Mouse (Mus musculus): Measurements from ENCODE around the gene Rad51b.
"Not testable (repeated sequence)": the region's sequence is repeated elsewhere in the genome, so short reads cannot be mapped to it uniquely, and the experiment has no call there.

The Rad51b gene

DNA sequence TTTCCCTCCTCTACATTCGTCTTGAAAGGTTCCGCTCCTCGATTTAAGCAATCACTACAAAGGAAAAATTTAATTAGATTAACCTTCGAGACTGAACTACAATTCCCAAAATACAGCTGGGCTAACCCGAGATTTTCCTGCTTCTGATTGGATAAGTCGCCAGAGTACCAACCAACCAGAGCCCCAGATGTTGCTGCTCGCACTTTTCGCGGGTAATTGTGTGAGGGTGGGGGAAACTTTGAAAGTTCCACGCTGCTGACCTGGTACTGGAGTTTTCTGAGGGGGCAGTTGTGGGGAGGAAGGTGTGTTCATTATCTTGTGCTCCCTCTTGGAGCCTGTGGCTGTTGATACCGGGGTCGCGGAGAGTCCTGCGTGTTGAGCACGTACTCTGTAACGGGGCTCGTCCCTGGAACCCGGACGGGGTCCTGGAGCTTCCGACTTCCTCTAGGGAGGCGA lies at the start of gene Rad51b:
TSS of gene Rad51b (plus strand) at position 162 of the 456 bp plus-strand sequence.
- DNase-seq, result peak; percentile 71 to 82

DNA sequence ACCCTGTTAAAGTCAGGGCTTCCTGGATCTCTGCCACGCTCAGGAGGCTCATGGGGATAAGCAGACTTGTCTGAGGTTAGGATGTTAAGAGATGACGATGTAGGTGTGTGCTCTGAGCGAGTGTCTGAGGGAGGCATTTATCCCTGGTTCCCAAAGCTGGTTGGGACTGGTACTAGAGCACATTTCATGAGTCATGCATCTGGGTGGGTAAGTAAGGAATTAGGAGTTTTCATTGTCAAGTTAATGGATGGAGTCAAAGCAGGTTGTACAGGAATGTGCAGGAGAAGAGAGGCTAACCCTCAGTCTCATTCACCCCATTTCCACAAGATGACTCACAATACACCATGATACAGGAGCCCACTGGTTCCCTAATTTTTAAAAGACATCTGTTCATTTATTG lies 49.0 kb upstream of the Rad51b start:
- no peak for DNase-seq

- peak in 1 of 2 experiments; percentile 26 for DNase-seq
Observed at GRCm38 (mm10) chr12:79253294-79254053, 43.6 kb upstream of the Rad51b start.

- no peak for DNase-seq
Observed at GRCm38 (mm10) chr12:79254975-79255374, 42.1 kb upstream of the Rad51b start.

DNA sequence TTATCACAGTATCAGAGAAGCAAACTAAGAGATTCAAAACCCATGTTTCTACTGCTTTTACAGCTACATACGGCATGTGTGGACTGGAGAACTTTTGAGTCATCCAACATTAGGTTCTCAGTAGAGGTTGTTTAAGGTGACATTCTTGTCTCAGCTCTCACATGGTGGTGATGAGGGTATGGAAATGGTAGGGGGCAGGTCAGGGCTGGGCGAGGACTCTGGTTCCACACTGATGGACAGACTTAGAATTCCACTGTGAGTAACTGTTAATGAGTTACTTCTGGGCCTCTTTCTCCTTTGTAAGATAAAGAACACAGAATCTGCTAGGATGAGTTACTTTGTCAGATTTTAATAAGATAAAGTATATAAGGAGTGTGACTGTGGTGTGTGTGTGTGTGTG lies 36.9 kb upstream of the Rad51b start:
- DNase-seq, result peak in 1 of 2 experiments; percentile 22

DNA sequence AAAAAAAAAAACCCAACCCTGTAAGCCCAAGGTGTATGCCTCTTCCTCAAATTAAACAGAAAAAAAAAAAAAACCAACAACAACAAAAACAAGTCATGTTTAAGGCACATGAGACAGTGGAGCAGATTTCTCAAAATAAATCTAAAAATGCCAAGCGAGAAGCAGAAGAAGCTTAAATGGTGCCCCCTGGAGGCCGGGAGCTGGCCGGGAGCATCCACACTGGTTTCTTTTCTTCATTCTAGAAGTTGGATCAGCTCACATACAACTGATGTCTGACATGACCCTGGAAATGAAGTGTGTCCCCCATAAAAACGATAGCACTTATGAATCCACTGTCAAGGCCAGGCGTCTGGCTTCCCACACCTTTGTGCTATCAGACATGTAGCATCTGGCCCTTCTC lies 36.0 kb upstream of the Rad51b start:
- DNase-seq, result peak; percentile 75 to 76

DNA sequence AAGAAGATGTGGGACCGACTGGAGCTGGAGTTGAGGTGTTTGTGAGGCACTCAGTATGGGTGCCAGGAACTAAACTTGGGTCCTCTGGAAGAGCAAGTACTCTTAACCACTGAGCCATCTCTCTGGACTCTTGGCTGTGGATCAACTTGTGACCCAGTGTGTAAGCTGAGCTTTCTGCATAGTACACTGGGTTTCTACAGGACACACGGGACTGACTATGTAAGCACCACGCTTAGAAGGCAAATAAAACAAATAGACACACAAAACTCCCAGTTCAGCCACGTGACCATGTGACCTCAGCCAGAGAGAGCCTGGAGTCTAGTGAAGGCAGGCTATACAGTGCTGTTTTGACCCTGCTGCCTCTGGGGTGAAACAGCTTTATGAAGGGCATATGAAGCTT lies 24.5 kb upstream of the Rad51b start:
- no peak for DNase-seq

DNA sequence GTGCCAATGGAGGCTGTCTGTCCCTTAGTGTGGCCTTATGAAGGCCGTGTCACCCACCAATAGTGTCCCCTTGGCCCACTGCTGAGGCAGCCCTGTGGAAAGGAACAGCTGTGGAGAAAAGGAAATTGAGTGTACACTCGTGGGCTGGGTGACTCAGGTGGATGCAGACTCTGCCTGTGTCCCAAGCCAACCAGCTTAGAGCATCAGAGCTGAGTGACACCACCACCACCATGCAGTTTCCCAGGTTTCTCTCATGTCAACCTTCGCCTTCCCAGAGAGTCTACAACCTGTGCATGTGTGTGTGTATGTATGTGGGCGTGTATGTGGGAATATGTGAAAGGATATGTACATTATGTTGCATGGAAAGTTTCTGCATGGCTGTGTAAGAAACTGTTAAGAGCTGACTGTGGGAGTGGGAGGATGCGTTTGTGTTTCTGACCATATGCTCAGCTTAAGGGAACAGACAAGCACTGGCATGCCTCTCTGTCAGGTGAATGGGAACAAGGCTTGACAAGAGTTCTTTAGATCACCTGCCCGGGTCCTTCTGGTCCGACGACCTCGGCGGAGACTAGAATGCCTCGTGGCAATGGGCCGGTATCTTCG lies 17.5 kb upstream of the Rad51b start:
- no peak for DNase-seq

- DNase-seq, result no peak
Observed at GRCm38 (mm10) chr12:79282595-79282994, 14.5 kb upstream of the Rad51b start.

GRCm38 (mm10) chr12:79292874-79293273 lies 4.2 kb upstream of the Rad51b start:
- no peak for DNase-seq

GRCm38 (mm10) chr12:79296126-79296816 lies 811 bp upstream of the Rad51b start, which contains the start of gene Zfyve26:
Gene Zfyve26 (minus strand): TSS chr12:79296304.
- peak; percentile 92 to 96 for DNase-seq

DNA sequence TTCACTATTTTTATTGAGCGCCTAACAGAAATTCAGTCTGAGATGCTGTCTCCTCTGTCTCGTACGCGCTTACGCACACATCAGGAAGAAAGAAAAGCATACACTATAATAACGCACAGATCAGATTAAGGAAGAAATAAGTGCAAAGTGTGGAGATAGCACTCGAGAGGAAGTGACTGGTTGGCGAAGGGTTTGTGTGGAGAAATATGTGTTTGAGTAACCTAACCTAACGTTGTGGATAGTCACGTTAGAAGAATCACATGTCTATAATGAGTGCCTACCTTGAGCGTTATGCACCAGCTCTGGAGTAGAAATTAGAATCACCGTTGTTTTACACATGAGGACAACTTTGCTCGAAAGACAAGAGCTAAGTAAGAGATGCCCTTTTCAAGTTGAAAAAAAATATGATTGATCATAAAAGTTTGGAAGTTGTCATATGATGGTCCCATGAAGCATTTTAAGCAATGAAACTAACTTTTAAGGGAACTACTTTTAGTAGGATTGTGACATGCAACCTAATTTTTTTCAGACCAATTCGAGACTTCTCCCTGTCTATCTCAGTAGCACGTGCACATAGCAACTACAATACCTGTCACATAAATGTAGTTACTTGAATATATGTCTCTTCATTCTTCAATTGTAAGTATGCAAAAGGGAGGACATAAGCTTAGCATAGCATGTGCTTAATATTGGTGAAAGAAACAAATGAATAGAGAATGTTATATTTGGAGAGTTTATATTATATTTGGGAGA lies 978 bp downstream of the Rad51b start:
- no peak for DNase-seq

GRCm38 (mm10) chr12:79301802-79302201 lies 4.7 kb downstream of the Rad51b start:
- peak; percentile 74 for DNase-seq

DNA sequence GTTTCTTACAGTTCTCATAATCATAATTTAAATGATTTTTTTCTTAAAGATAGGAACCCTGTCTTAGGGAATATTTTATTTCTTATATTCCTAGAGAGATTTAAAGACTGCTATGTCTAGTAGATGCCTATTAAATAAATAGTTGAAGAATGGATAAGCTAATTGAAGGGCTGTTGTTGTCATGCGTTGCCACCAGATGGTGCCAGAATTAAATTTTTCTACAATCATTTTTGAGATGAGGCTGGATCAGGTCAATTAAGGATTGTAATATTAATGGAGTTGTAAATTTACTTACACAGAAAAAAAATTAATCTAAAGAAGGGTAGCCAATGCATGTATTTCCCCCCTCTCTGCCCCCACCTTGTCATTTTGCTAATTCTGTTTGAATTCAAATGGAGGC lies 8.0 kb downstream of the Rad51b start:
- DNase-seq, result peak in 1 of 2 experiments; percentile 39

DNA sequence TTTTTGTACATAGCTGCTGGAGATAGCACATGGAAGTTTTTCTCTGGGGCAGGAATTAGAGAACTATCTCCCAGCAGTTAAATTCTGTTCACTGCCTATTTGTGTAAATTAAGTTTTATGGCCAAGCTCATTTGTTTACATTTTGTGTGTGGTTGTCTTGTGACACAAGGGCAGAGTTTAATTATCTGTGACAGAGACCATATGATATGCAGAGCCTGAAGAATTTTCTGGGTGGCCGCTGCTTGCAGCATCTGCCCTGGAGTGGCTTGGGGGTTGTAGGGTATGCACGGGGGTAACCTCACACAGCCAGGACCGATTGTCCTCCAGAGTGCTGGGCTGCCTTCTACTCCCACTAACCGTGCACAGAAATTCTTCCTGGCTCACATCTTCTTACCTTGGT lies 8.9 kb downstream of the Rad51b start:
- DNase-seq, result peak; percentile 30 to 48

DNA sequence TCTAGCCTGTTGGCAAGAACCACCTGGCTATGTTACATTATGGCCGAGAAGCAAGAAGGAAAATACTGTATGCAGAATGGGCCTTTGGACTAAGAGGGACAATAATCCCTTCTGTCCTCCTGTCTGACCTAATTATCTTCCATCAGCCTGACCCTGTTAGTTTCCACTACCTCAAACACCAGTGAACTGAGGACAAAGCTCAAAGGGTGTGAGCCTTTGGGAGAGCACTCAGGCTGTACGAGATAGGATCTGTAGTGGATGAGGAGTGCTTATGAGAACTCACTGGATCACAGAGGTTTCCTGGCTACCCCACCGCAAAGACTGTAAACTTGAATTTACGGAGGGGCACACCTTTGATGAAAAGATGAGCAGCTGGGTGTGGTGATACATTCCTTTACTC lies 16.6 kb downstream of the Rad51b start:
- no peak for DNase-seq

- no peak for DNase-seq
Observed at GRCm38 (mm10) chr12:79317339-79317738, 20.3 kb downstream of the Rad51b start.

GRCm38 (mm10) chr12:79320895-79321294 lies 23.8 kb downstream of the Rad51b start:
- DNase-seq, result no peak

- DNase-seq, result not testable (repeated sequence)
Observed at GRCm38 (mm10) chr12:79322539-79322938, 25.5 kb downstream of the Rad51b start.

GRCm38 (mm10) chr12:79326236-79326635 lies 29.2 kb downstream of the Rad51b start:
- no peak for DNase-seq

DNA sequence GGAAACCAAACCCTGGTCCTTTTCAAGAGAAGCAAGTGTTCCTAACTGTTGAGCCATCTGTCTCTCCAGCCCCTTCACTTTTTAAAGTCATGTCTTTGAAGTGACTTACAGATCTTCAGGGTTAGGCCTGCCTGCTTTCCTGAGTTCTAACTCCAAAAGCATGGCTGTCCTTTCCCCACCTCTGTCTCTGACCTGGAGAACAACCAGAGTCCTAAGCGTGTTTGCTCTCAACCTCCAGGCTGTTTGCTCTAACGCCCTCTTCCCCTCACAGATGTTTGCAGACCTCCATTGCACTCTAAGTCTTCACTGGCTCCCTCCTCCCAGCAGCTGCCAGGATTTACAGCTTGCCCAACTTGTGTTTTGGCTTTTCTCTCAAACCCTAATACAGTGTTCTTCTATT lies 29.7 kb downstream of the Rad51b start:
- no peak for DNase-seq

- DNase-seq, result peak in 1 of 2 experiments; percentile 7
Observed at GRCm38 (mm10) chr12:79327868-79328267, 30.8 kb downstream of the Rad51b start.

DNA sequence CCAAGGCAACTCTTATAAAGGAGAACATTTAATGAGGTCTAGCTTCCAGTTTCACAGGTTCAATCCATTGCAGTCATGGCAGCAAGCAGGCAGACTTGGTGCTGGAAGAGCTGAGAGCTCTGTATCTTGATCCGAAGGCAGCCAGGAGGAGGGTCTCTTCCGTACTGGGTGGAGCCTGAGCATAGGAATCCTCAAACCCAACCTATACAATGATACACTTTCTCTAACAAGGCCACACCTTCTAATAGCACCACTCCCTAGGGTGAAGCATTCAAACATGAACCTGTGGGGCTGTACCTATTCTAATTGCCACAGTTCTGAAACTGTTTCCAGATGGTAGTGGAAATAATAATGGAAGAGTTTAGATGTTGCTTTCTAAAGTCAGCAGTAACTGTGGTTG lies 33.5 kb downstream of the Rad51b start:
- no peak for DNase-seq
